ENCODE assay signal across 1 mouse cellular context in genomic region chr17:34457668-34458067, GRCm38 (mm10).
TF ChIP-seq lines count a peak whose summit lies in the region.

No protein-coding gene starts in this region.

TF ChIP-seq in MEL, 35 proteins besides CTCF, POLR2A, EP300 and RAD21 (continued from another document):
- TF ChIP-seq ZMIZ1 (IDR thresholded peaks at IDR 0.05; ENCODE audit: low read depth, low read length) (no peak), MXI1 (IDR thresholded peaks at IDR 0.05; ENCODE audit: low read depth, low read length) (no peak), SIN3A (IDR thresholded peaks at IDR 0.05; ENCODE audit: low read length) (0 out of 2 replicates have a peak, but pooled peaks have one; percentile 22), TCF12 (IDR thresholded peaks at IDR 0.05; ENCODE audit: low read depth, low read length) (peak; percentile 39; the same call in 1 of the 2 replicates), MAZ (IDR thresholded peaks at IDR 0.05; ENCODE audit: low read depth, low read length) (no peak), ZC3H11A (IDR thresholded peaks at IDR 0.05; ENCODE audit: low read depth, low read length) (no peak), KAT2A (conservative IDR thresholded peaks at IDR 0.05; ENCODE audit: low read depth, low read length) (no peak), ZKSCAN1 (IDR thresholded peaks at IDR 0.05; ENCODE audit: low read depth, low read length) (no peak), CHD2 (IDR thresholded peaks at IDR 0.05; ENCODE audit: low read length) (no peak), RCOR1 (IDR thresholded peaks at IDR 0.05; ENCODE audit: low read depth, low read length) (no peak), TBP (IDR thresholded peaks at IDR 0.05; ENCODE audit: low read depth, low read length) (no peak), ELF1 (IDR thresholded peaks at IDR 0.05; ENCODE audit: low read depth, low read length) (no peak), TAL1 (IDR thresholded peaks at IDR 0.05; ENCODE audit: low read length) (peak; percentile 60), HCFC1 (IDR thresholded peaks at IDR 0.05; ENCODE audit: low read depth, low read length) (no peak)
